Mouse (Mus musculus) cerebellum, adult 2 months (tissue): Measurements from ENCODE around the gene Slc40a1.

Source experiments
- CTCF ChIP-seq: fragments of 200-500 bp; IDR thresholded peaks from 2 replicates; pipeline ENCODE4 v1.5.1; 2011; ENCODE audit warnings: low read depth, mild to moderate bottlenecking, control low read depth, low read length, moderate library complexity, borderline replicate concordance; ENCODE audit not compliant: insufficient read depth
- POLR2A ChIP-seq: fragments of 200-500 bp; IDR thresholded peaks from 2 replicates; pipeline ENCODE4 v1.6.1; 2011; ENCODE audit warnings: low read length, control low read depth, borderline replicate concordance; ENCODE audit not compliant: insufficient read depth

GRCm38 (mm10) chr1:45864564-45865014, 61.7 kb downstream of the Slc40a1 start:
- TF ChIP-seq CTCF = no peak
- TF ChIP-seq POLR2A = no peak
